Mouse (Mus musculus) cerebellum, adult 11 months (tissue): ENCODE data around the gene Smad5.

Experiments
- DNase-seq: peaks from one replicate; pipeline ENCODE4 v3.0.0; 2022

Smad5 gene

DNA sequence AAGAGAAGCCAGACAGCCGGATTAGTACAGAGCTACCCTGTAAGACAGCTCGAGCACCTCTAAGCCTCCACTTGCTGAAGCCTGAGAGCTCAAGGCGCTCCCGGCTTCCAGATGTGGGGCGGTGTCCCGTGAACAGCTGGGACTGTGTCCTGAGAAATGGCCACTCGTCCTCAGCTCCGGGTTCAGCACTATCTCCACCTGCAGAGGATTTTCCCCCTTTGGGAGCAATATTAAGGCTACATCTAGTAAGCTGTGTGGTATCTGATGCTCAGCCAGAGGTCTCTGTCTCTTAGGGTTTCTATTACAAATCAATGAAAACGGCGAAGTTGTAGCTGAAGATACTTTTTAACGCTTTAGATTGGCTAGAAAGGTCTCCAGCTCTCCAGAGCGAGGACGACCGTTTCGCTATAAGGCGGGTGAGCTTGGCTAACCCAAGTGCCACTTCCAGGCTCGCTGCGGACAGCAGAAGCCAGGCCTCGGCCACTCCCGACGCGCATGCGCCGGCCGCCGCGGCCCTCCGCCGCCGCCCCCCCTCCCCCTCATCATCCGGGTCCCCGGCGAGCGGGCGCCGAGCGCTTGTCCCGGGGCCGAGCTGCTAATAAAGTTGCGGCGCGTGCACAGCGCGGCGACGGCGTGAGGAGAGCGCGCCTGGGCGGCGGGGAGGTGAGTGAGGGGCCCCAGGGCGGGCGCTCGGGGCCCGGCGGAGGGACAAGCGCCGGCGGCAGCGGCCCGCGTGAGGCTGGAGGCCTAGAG, at the start of gene Smad5:
Gene Smad5, plus strand, starts transcription at position 542 of the 753 bp plus-strand sequence.
- DNase-seq: peak; percentile 89

DNA sequence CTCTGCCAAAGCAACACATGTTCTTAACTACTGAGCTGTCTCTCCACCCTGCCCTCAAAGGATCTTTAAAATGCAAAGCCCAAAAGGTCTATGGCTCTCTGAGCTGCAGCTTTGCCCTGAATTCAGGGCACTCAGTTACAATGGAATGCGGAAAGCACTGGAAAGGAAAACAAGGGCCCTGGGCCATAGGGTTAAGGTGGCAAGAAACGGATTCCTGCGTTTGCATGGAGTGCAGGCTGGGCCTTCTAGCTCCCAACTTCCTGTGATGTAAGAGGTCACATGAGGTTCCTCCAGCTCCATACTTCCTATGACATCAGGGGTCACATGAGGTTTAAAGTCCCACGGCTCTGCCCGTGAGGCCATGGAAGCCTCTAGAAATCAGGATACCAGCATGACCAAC, 48.6 kb upstream of the Smad5 start:
- DNase-seq: no peak

DNA sequence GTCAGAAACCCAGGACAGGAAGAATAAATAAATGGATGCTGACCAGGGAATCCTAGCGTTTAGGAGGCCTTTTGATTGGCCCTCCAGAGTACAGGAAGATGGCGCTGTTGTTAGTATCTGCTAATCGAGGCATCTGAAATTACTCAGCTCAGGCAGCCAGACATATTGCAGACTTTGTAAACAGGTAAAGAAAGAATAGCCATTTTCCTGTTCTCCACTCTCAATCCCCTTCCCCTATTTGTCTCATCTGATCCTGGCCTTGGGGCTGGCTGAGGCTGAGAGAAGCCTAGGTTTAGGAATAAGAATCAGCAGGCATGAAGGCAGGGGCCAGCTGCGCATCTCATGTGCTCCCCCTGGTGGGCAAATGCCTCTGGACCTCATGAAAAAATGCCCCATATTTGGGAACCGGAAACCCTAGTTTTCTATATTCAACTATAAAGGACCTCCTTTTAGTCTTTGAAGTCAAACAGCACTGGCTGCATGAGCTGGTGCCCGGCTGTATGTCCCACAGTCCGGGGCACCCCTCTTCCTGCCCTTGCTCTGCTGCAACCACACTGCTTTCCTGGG, 44.8 kb upstream of the Smad5 start:
- peak; percentile 43 for DNase-seq

DNA sequence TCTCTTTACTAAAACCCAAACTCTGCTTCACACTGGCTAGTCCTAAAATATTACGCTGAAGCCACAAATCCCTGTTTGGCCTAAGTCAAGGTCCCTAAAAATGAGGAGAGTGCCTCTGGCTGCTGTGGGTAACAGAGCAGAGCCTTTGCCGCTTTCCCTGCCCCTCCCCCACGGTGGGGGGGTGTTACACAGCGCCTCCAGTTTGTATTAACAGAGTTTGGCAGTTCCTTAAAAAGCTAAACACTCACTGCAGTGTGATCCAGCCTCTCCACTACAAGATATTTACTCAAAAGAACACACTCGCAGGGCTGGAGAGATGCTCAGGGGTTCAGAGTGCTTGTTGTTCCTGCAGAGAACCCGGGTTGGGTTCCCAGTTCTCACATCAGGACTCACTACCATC, 43.9 kb upstream of the Smad5 start:
- DNase-seq: no peak

DNA sequence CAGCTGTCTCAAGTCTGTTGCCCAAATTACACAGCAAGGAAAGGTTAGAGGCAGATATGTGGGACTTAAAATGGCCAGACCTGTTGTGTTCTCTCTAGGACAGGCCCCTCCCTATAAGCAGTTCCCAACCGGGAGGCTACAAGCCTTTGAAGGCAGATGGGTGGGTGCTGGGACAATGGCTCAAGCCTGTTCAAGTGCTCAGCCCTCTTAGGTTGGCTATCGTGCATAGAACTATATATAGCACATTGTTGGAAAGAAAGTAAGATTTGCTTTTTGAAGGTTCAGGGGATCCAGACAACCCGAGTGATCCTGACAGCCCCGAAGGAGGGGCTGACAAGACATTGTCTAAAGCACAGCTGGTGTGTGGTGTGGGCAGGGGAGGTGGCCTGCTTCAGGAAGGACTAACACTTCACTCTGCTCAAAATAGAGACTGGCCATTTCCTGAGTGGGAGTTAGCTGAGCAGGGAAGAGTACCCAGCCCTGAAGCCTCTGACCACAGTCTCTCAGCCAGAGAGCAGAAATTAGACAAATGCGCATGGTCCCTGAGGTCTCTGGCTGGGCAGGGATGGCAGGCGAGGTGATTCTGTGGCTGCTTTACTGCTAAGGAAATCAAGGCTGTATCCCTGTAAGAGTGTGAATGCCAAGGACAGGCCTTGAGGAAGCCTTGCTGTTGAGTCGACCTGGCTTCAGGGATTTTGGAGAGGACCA, 40.7 kb upstream of the Smad5 start:
- no peak for DNase-seq

DNA sequence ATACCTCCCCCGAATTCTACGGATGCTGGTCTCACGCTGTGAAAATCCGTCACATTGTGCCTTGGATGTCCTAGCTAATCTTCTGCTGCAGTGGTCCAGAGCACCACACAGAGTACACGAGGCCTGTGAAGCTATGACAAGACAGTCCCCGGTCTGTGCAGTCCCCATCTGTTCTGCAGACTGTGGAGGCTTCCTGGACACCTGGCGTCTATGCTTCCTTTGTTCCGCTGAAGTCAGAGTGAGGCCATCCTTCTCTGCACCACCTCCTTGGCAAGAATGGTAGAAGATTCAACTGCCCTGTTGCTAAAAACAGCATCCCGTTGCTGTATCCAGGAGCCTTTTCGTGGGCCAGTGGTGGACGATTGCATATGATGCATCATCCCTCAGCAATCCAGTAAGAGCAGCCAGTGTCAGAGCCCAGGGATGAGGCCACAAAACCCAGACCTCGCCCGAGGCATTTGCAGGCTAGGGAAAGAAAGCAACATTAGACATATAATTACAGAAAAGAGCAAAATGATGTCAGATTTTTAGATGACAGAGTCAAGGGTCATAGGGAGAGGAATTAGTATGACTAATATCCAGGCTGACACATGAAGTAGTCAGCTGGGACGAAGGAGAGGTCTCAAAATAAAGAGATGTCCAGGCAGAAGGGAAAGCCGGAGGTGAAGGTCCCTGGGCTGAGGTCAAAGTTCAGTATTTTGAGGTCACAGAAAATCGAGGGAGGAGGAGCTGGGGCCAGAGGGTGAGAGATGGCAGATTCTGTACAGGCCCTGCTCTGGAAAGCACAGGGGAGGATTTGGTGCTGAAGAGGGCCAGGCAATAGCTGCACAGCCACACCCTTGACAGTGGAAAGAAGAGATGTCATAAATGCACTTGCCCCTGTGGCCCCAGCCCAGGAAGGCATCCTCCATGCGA, 38.3 kb upstream of the Smad5 start:
- no peak for DNase-seq

DNA sequence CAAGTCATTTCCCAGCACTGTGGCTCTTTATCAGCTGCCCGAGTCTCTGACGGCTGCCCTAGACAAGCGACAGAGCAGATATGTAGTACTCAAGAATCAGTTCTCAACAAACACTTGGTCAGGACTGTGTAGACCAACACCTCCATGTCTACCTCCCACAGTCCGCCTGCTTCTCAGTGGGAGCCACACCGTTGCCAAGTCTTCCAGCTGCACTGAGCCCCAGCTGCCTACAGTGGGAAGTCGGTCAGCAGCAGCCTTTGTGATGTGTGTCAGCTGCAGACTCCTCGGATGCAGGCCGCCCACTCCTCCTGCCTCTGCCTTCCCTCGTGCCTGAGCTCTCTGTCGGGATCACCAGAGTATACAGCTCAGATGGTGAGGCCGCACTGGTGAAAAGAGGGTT, 31.6 kb upstream of the Smad5 start:
- DNase-seq: no peak

DNA sequence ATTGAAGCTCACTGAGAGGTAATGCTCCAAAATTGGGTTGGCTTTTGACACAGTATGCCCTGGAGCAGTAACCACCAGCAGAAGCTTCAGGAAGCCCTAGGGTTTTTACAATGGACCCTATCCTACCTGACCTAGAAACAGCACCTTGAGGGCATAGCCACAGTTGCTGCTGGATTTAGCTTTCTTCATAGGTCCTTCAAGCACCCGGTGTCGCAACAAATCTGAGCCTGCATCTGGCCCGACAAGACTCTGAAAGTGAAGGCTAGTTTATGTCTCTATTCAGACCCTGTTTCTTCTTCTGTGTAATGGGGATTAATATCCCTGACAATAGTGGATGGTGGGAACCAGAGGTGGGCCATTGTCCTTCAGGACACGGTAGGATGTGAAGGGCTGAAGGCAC, 25.1 kb upstream of the Smad5 start:
- no peak for DNase-seq

DNA sequence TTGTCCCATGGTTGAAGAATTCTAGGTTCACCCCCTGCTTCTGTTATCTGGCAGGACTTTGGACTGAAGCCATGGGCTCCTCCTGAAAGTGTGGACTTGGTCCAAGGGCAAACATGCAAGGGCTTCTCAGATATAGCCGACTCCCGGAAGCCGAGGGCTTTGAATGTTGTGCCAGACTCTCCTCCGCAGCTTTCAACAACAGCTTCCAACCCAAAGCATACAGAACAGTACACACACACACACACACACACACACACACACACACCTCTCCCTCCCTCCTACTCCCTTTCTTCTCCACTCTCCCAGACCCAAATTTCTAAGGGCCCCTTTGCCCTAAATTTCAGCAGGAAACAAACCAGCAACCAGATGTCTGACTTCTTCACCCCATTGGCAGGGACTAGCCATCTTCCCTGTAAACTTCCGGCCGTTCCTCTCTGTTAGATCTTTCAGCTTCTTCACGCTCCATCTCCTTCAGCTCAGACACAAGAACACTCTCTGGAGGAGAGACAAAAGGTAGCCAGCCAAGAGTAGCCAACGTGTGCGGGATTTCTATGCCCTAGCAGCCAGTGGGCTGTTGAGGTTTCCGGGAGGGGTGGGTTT, 24.5 kb upstream of the Smad5 start:
- DNase-seq: no peak

DNA sequence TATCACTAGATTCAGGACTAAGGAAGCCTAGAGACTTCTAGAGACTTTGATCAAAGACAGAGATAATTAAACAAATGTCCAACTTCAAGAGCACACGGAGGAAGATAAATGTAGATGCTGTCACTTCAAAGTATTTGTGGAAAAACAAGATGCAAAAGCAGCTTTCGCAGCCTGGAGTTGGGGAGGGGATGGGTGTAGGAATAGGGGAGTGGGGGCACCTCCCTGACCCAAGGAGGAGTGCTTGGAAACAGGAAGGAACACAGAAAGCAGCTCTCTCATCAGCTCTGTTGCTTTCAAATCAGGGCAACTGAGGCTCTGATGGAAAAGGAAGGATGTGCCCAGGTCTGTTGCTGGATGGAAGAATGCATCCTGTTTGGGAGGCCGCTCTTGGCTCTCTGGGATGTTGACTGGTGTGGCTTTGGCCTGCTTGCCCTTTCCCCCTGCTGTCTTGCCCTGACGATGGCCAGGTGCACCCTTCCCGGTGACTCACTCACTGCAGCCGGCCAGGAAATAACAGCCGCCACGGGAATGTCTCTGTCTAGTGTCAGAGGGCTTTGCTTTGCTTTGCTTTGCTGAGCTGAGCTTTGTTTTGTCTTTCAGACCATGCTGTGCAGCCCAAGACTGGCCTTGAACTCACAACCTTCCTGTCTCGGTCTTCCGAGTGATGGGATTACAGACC, 23.8 kb upstream of the Smad5 start:
- no peak for DNase-seq

DNA sequence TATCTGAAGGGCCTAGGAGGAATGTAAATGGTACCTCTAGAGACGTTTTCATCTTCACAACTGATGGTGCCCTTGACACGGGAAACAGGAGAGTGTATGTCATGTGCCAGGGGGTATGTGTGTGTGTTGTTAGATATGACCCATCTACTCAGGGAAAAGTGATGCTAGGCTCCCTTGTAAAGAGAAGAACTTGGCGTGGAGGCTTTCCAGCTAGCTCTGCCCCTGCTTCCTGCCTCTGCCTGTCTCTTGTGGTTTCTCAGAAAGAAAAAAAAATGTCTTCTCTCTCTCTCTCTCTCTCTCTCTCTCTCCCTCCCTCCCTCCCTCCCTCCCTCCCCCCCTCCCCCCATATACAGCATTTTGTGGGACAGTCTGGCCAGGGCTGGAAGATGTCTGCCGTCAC, 20.9 kb upstream of the Smad5 start:
- DNase-seq: no peak

DNA sequence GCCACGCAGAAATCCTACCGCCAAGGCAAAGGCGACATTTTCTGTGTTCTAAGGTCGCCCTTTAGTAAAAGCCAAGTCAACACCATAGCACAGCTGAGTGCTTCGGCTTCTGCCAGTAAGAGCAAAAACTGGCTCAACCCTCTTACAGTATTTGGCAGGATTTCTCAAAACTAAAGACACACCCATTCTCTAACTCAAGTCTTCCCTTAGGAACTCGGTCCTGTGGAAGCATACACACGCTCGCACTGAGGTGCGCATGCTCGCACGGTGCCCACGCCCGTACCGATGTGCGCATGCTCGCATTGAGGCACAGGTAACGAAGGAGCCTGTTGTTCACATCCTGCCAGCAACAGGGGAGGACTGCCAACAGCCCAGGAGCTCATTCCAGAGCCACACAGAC, 20.5 kb upstream of the Smad5 start:
- DNase-seq: peak; percentile 92

DNA sequence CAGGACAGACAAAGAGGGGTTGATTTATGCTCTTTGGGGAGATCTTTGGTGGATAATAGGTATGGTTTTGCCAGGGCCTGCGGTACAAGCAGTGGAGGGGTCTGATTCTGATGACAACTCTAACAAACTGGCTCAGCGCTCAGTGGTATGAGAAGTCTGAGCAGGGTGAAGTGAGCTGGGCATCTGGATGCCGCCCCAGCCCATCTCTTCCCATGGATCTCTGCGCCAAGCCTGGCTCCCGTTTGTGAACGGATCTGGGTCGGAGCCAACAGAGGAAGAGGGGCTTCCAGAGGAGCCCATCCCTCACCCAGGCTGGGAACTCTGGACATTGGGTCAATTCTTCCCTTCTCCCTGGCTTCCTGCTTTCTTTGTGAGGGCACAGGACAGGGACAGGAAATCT, 19.5 kb upstream of the Smad5 start:
- DNase-seq: no peak

DNA sequence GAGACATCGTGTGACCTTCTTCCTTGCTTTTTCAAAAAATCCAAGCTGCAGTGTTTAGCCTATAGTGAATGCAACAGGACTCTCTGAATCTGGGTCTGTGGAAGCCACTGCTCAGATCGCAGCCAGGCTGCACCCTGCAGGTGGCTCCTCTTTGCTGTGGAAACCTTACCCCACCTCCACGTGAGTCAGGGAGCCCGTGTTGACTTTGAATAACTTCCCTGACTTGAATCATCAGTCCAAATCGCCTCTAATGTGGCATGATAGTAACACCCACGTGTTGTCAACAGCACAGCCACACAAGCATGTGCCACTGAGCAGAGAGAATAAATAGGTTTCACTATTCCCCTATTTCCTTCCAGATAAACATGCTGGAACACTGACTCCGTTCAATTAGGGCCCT, 10.8 kb upstream of the Smad5 start:
- no peak for DNase-seq

DNA sequence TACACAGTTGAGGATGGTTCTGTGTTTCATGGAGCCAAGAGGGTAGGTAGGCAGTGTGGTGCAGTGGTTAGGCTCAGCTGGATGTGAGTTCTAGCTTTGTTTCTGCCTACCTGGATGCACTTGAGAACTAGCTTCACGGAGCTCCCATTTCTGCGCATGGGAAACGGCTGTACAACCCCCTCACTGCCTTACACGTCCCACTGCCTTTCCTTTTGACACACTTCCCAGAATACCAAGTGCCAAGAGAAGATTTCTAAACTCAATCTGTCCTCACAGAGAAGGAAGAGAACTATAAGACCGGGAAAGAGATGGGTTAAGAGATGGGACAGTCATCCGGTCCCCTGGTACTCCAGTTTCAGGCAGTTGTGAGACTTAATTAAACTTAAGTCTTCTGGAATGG, 10.2 kb upstream of the Smad5 start:
- DNase-seq: no peak

DNA sequence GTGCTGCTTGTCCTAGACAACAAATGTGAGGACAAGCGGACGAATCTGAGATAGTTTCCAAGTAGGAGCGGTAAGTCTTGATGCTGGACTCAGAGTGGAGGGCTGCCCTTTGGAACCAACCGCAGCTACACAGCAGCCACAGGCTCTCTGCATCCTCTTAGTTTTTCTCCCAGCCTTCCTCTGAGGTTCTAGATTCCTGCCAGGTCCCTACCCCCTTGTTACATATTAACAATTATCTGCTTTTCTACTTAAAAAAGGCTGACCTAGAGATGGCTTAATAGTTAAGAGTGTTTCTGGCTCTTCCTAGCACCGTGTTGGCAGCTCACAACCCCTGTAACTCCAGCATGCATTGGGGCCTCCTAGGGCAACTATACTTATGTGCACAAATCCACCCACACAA, 7.1 kb upstream of the Smad5 start:
- DNase-seq: no peak

DNA sequence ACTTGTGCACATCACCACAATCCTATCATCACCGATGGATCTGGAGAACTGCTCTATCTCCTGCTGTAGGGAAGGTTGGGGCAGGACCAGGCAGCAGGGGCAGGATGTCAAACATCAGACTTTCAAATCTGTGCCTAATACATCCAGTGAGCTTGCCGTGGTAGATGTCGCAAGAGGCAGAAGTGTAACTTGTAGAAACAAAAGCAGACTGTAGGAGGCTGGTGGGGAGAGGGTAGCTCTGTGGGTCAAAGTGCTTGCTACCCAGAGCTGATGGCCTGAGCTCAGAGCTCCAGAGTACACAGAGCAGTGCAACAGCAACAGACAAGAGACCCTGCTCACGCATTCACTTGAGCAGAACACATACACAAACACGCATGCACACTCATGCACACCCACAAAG, 6.1 kb upstream of the Smad5 start:
- no peak for DNase-seq

DNA sequence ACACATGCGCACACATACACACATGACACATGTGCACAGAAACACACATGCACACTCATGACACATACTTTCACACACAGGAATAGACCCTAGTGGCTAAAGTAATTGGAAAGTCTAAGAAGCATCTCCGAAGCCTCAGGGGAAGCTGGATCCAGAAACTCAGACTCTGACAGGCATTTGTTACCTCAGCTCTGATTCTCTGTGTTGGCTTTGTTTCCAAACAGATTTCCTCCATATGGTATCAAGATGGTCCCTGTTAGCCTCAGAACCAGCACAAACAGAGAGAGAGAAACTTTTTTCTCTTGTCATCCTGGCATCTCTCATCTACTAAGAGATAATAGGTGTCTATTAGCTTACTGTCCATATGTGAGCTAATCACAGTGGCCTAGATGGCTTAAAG, 5.6 kb upstream of the Smad5 start:
- DNase-seq: no peak

DNA sequence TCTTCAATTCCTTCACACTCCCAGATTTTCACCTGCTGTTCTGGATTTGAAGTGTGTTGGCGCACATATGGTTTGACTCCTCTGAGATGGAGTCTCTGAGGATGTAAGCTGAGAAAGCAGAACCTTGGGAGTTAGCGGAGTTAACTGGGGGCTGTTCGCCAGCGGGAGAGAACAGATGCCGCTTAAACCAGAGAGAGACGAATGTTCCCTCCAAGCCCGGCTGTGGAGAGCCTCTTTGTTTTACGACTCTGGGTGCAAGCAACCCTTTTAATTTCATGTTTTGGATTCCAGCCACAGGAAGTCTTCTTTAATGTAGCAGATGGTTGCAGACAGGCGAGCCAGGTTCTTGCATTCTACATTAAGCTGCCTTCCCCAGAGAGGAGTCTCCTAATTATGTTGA, 4.4 kb upstream of the Smad5 start:
- peak; percentile 51 for DNase-seq

DNA sequence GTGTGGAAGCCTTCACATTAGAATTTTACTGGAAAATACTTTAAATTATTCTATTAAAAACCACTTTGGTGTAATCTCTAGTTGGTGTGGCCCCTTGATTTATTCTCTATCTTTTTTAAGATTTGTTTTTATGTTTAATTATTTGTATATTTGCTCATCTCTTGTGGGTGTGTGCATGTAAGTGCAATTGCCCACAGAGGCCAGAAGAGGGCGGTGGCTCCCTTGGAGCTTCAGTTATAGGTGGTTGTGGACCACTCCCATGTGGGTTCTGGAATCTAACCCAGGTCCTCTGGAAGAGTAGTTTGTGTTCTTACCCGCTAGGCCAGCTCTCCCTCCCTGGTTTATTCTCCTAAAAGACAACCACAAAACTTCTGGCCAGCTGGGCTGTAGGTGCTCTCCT, 3.4 kb upstream of the Smad5 start:
- no peak for DNase-seq

DNA sequence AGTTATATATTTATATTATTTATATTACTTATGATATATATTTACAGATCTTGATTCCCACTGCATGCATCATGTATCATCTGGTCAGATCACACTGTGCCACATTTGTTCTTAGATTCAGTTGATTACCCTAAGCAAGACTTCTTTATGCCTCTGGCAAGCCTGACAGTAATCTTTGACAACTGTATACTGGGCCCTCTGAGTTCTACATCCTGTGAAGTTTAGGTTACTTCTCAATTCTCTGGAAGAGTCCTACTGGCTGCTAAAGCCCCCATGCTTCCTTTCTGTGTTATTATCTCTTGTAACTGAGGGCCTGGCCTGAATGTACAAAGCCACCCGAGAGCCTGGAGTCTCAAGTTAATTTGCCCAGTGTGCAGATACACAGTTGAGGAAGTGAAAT, 1.8 kb upstream of the Smad5 start:
- no peak for DNase-seq

DNA sequence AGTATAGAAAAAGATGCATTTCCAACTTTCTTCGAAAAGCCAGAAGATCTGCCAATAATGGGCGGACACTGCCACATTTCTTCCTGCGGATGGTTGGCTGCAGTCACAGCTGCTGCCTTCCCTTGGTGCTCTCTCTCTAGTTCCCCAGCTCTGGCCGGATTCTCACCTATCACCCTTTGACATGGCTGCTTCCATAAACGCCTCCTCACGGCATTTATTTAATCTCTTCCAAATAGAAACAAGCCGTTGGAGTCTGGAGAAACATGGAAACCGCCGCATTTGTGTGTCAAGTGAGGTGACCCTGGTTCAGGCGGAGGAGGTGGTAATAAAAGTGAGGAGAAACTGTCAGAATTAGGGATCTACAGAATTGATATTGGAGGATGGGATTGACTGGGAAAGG, 886 bp upstream of the Smad5 start:
- DNase-seq: no peak
